Mouse (Mus musculus) midbrain, embryonic 11.5 days (tissue): Measurements from ENCODE around the gene Gm1123. TPM values are rescaled to one million over a fixed set of nuclear protein-coding genes. Genes with fewer than 3 reads are reported as not detected.
A peak's percentile ranks its signal among the peaks of the same experiment; 100 is the strongest.

Experiments used
- ATAC-seq: fragments of 200-750 bp; cut with Nextera tagmentation; 2 replicates; pipeline ENCODE4 v1.8.0; 2017; ENCODE audit warnings: moderate TSS enrichment, moderate library complexity; ENCODE audit not compliant: low FRiP score
- DNase-seq: peaks from one replicate; pipeline ENCODE4 v3.0.0; 2015; ENCODE audit warnings: low spot score; ENCODE audit errors: missing footprints
- H3K27ac ChIP-seq: fragments of 300-500 bp; sonication (generic); 2 replicates; pipeline ENCODE4 v1.5.1; 2014; ENCODE audit warnings: low read depth, low read length
- H3K27me3 ChIP-seq: fragments of 300-500 bp; sonication (generic); 2 replicates; pipeline ENCODE4 v1.6.1; 2014; ENCODE audit warnings: mild to moderate bottlenecking, low read length, moderate library complexity, mixed read lengths; ENCODE audit not compliant: control insufficient read depth, insufficient read depth
- H3K36me3 ChIP-seq: fragments of 300-500 bp; sonication (generic); 2 replicates; pipeline ENCODE4 v1.6.1; 2014; ENCODE audit warnings: mild to moderate bottlenecking, low read length, moderate library complexity, mixed read lengths; ENCODE audit not compliant: control insufficient read depth, insufficient read depth
- H3K4me1 ChIP-seq: fragments of 300-500 bp; sonication (generic); 2 replicates; pipeline ENCODE4 v1.6.1; 2014; ENCODE audit warnings: low read length; ENCODE audit not compliant: control insufficient read depth, insufficient read depth
- H3K4me2 ChIP-seq: fragments of 300-500 bp; sonication (generic); 2 replicates; pipeline ENCODE4 v1.6.1; 2014; ENCODE audit warnings: mild to moderate bottlenecking, moderate library complexity
- H3K4me3 ChIP-seq: fragments of 300-500 bp; sonication (generic); 2 replicates; pipeline ENCODE4 v1.5.1; 2014; ENCODE audit warnings: low read depth, low read length
- H3K9ac ChIP-seq: fragments of 300-500 bp; sonication (generic); 2 replicates; pipeline ENCODE4 v1.6.1; 2014; ENCODE audit warnings: low read length
- H3K9me3 ChIP-seq: fragments of 300-500 bp; sonication (generic); 2 replicates; pipeline ENCODE4 v1.6.1; 2016; ENCODE audit warnings: low read length; ENCODE audit not compliant: control insufficient read depth
- WGBS: fragments of 180-500 bp; shearing (Covaris S2); extraction: QIAGEN DNeasy Blood & Tissue Kit; methylation state at CpG from one replicate; pipeline ENCODE4 v1.1.7; 2014; 5-methylcytosine and 5-hydroxymethylcytosine counted together
- polyA plus RNA-seq: library from polyadenylated mRNA; unstranded; fragments of >200 nt; fragmentation: Nextera tagmentation; extraction: Ambion mirVana; gene quantifications from 2 replicates; pipeline ENCODE4 v1.2.1, GENCODE M21; 2014

The Gm1123 gene
- polyA plus RNA-seq = 0.08 TPM in 1 of 2 replicates, not detected in the other

DNA sequence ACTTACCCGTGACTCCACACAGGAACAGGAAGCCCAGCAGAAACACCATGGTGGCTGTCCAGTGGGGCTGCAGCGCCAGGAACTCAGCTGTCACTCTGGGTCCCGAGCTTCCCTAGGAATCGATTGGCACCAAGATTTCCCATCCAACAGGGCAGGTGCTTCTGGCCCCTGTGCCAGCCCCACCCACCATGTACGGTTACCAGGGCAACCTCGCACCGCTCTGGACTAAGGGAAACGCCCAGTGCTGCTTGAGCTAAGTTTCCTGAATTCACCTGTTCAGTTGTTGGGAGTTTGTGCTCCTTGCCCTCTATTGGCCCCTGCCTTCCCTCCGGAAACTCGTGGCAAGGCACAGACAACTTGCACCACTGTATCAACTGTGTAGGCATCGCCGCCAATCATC, at the start of gene Gm1123:
Gene Gm1123, minus strand, starts transcription at position 141 of the 400 bp plus-strand sequence.
- Histone ChIP-seq H3K4me3 (no peak within 1 kb of the TSS), H3K27me3 (no peaks in the 10 kb centered on the region), H3K4me2 (no peak within 1 kb of the TSS), H3K9me3 (no peaks in the 10 kb centered on the region), H3K9ac (no peak within 1 kb of the TSS), H3K4me1 (no peaks in the 10 kb centered on the region), H3K36me3 (no peaks in the 10 kb centered on the region), H3K27ac (no peak within 1 kb of the TSS)
- DNase-seq = peak; percentile 51
- 86% methylated on average over 12 of the region's 12 CpGs for WGBS
- ATAC-seq = no peak

DNA sequence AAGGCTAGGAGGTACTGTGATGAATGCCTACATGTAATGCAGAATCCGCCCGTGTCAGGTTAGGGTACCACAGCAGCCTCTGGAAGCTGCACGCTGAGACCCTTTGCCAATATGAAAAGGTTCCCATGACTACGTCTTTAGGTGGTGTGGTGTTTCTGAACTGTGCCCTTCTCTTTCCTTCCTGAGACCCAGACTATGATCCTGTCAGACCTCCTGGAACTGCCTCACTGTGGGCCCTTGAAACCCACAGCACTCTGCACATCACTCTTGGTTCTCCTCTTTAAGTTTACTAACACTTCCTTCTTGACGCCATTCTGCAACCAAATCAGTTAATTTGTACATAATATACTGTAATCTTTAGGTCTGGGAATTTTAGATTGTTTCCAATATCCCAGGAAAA, 46.2 kb upstream of the Gm1123 start:
- H3K9ac ChIP-seq = no peak overlapping the region
- peak; percentile 57 for DNase-seq
- no peak overlapping the region for H3K27ac ChIP-seq
- no peak overlapping the region for H3K4me2 ChIP-seq
- no peaks in the 10 kb centered on the region for H3K27me3 ChIP-seq
- H3K9me3 ChIP-seq = no peaks in the 10 kb centered on the region
- 93% methylated on average over 5 of the region's 5 CpGs for WGBS
- H3K36me3 ChIP-seq = no peaks in the 10 kb centered on the region
- H3K4me1 ChIP-seq = no peaks in the 10 kb centered on the region
- H3K4me3 ChIP-seq = no peak overlapping the region
- no peak for ATAC-seq

DNA sequence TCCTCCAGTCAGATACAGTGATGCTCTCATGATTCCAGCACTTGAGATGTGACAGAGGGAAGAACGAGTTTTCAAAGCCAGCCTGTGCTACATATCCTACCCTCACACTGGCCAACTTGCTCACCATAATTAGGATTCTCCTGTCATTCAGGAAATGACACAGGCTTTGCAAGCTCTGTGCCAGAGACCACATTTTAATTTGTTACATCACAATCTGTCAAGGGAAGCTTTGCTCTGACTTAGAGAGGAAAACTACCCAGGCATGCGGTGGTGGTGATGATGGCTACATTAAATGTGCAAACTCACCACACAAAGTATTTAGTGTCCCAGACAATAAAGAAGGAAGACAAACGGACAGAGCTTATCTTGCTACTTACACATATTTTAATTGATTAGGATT, 45.8 kb upstream of the Gm1123 start:
- DNase-seq (no peak), ATAC-seq (no peak)
- Histone ChIP-seq H3K4me1 (no peaks in the 10 kb centered on the region), H3K4me2 (no peak overlapping the region), H3K36me3 (no peaks in the 10 kb centered on the region), H3K27me3 (no peaks in the 10 kb centered on the region), H3K4me3 (no peak overlapping the region), H3K9ac (no peak overlapping the region), H3K9me3 (no peaks in the 10 kb centered on the region), H3K27ac (no peak overlapping the region)
- 89% methylated on average over 3 of the region's 3 CpGs for WGBS

DNA sequence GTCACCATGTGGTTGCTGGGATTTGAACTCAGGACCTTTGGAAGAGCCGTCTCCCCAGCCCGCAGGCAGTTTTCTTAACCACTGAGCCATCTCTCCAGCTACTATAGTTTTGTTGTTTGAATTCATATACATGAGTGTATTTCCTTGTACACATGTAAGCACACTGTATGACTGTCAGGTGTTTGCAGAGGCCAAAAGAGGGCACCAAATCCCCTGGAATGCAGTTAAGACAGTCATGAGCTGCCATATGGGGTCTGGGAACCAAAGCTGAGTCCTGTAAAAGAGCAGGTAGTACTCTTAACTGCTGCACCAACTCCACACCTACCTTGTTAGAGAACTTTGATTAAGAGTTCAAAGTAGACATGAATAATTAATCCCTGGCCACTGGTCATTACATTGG, 45.1 kb upstream of the Gm1123 start:
- DNase-seq (peak; percentile 47), ATAC-seq (no peak)
- H3K9ac ChIP-seq = no peak overlapping the region
- WGBS = 96% methylated on average over 2 of the region's 2 CpGs
- H3K4me2 ChIP-seq = no peak overlapping the region
- H3K9me3 ChIP-seq = no peaks in the 10 kb centered on the region
- no peak overlapping the region for H3K4me3 ChIP-seq
- H3K27me3 ChIP-seq = no peaks in the 10 kb centered on the region
- H3K27ac ChIP-seq = no peak overlapping the region
- H3K4me1 ChIP-seq = no peaks in the 10 kb centered on the region
- H3K36me3 ChIP-seq = no peaks in the 10 kb centered on the region

DNA sequence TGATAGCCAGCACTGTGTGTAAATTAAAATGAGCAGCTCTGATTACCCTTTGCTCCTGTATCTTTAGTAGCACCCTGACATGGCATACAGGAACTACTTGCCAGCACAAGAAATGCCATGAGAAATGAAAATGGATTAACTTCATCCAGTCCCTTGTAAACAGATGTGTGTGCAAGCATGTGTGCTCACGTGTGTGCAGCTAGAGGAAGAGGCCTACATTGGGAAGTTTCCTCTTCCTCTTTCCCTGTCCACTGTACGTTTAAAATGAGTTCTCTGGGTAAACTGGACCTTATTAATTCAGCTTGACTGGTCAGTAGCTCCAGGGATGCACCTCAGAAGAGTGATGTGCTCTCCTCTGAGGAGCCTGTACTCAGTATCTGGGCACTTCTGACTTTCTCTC, 38.9 kb upstream of the Gm1123 start:
- Histone ChIP-seq H3K27me3 (no peaks in the 10 kb centered on the region), H3K9ac (no peak overlapping the region), H3K36me3 (no peaks in the 10 kb centered on the region), H3K27ac (no peak overlapping the region), H3K4me1 (no peaks in the 10 kb centered on the region), H3K9me3 (no peaks in the 10 kb centered on the region), H3K4me3 (no peak overlapping the region), H3K4me2 (no peak overlapping the region)
- no peak for ATAC-seq
- WGBS = 92% methylated on average over 2 of the region's 2 CpGs
- DNase-seq = peak; percentile 26

DNA sequence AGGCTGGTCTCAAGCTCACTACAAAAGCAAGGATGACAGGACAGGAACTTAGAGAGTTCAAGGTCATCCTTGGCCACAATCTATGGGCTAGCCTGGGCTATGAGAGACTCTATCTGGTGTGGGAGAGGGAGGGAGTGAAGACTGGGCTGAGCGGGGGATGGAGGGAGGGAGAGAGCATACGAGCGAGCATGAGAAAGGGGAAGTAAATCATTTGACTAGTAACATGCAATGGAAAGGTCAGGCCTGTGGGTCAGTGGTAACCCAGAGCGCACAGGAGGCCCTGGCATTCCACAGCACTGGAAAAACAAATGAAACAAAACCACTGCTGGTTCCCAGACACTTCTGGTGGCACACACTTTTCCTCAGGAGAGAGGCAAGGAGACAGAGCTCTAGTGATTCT, 37.0 kb upstream of the Gm1123 start:
- ATAC-seq (no peak), DNase-seq (peak; percentile 57)
- Histone ChIP-seq H3K4me2 (no peak overlapping the region), H3K27me3 (no peaks in the 10 kb centered on the region), H3K4me3 (no peak overlapping the region), H3K9me3 (no peaks in the 10 kb centered on the region), H3K9ac (no peak overlapping the region), H3K27ac (no peak overlapping the region), H3K36me3 (no peaks in the 10 kb centered on the region), H3K4me1 (no peaks in the 10 kb centered on the region)
- 73% methylated on average over 4 of the region's 4 CpGs for WGBS

DNA sequence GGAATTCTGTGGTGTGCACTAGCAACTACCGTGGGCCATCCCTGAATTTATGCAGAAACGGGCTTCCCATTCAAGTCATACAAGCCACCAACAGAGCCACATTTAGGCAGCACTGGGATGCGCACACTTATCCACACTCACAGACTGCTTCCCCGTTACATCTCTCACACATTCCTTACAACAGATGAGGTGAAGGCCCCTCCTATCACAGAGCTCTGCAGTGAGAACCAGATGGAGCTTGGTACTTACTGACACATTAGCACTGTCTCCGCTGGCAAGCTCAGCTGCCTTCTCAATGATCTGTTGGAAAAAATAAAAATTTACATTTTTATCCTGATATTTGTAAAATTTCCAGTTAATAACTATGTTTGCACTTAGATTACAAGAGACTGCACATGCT, 29.8 kb upstream of the Gm1123 start:
- Histone ChIP-seq H3K36me3 (no peaks in the 10 kb centered on the region), H3K4me3 (no peak overlapping the region), H3K9me3 (no peaks in the 10 kb centered on the region), H3K4me2 (no peak overlapping the region), H3K9ac (no peak overlapping the region), H3K4me1 (no peaks in the 10 kb centered on the region), H3K27me3 (no peaks in the 10 kb centered on the region), H3K27ac (no peak overlapping the region)
- WGBS = 84% methylated on average over 5 of the region's 5 CpGs
- ATAC-seq (no peak), DNase-seq (no peak)

DNA sequence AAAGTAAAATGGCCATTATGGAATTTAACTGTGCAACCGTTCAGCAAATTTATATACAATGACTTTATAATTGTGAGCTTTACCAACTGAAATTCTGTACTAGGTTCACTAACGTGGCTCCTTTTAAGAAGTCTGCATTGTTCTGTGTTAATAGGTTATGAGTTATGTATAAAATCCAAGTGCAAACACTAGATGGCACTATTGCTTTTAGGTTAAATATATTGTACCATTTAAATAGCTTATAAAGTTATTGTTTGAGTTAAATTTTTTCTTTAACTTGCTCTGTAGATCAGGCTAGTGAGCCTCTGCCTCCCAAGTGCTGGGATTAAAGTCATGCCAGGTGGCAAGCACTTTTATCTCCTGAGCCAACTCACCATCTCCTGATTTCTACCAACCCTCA, 28.7 kb upstream of the Gm1123 start:
- no peak overlapping the region for H3K4me3 ChIP-seq
- ATAC-seq (no peak), DNase-seq (no peak)
- no peak overlapping the region for H3K4me2 ChIP-seq
- H3K36me3 ChIP-seq = no peaks in the 10 kb centered on the region
- no peaks in the 10 kb centered on the region for H3K4me1 ChIP-seq
- no peaks in the 10 kb centered on the region for H3K27me3 ChIP-seq
- H3K27ac ChIP-seq = no peak overlapping the region
- WGBS = 56% methylated on average over 2 of the region's 2 CpGs
- no peaks in the 10 kb centered on the region for H3K9me3 ChIP-seq
- H3K9ac ChIP-seq = no peak overlapping the region

DNA sequence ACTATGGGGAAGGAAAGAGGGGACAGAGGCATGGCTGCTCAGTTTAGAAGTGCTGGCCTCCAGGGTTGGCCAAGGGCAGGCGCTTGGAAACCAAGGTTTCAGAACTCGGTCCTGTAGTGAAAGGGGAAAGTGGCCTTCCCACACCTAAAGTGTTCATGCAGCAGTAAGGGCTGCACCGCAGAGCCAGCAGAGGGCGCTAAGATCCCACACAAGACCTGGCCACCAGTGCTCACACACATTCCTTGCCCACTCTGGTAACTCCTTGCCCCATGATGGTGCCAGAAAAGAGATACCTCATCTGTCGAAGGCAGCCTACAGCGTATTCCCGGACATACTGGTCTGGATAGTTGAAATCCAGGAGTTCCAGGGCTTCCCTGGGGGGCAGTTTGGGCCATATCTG, 27.0 kb upstream of the Gm1123 start:
- no peak overlapping the region for H3K4me3 ChIP-seq
- no peak overlapping the region for H3K4me2 ChIP-seq
- H3K36me3 ChIP-seq = no peaks in the 10 kb centered on the region
- H3K9me3 ChIP-seq = no peaks in the 10 kb centered on the region
- H3K27me3 ChIP-seq = no peaks in the 10 kb centered on the region
- H3K9ac ChIP-seq = no peak overlapping the region
- no peaks in the 10 kb centered on the region for H3K4me1 ChIP-seq
- peak; percentile 66 for ATAC-seq
- peak; percentile 97 for DNase-seq
- no peak overlapping the region for H3K27ac ChIP-seq
- 40% methylated on average over 7 of the region's 7 CpGs for WGBS

DNA sequence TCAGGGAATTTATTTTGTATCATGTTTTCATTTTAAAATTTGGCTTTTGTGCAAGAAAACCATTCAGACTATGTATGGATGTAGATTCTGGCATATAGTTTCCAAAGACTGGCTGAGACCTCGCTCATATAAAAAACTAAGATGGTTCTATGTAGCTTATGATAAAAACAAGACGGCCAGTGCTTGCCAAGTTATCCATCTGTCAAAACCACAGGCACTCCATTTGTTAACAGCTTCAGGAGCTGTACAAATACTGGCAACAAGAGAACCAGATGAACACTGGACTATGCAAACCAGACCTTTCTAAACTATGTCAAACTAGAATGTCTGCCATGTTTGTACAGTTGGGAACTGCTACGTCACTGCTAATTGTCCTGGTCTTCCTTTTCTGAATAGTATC, 22.2 kb upstream of the Gm1123 start:
- Histone ChIP-seq H3K27ac (no peak overlapping the region), H3K4me2 (no peak overlapping the region), H3K9ac (no peak overlapping the region), H3K4me1 (no peaks in the 10 kb centered on the region), H3K27me3 (no peaks in the 10 kb centered on the region), H3K36me3 (no peaks in the 10 kb centered on the region), H3K4me3 (no peak overlapping the region), H3K9me3 (no peaks in the 10 kb centered on the region)
- 91% methylated on average over 3 of the region's 3 CpGs for WGBS
- ATAC-seq = no peak
- DNase-seq = no peak
